Mouse (Mus musculus): ENCODE measurements around the gene Gm14305.
"Not testable (repeated sequence)": the region's sequence is repeated elsewhere in the genome, so short reads cannot be mapped to it uniquely, and the experiment has no call there.

The Gm14305 gene

DNA sequence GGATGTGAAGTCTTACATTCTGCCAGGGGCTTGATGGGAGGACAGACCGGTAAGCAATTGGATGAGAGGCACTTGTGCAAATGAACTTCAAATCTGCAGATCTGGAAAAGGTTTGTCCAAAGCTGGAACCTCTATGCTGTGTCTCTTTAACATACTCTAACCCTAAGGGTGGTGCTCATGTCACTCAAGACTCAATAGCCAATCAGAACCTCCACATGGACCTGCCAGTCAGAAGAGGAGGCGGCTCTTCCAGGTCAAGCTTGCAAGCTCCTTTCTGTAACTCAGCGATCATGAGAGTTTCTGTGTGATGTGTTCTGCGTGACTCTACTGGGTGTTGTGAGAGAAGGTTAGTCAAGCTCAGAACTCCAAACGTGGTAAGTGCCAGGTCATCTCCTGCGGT is at the start of gene Gm14305:
Gene Gm14305, plus strand, starts transcription at position 278 of the 400 bp plus-strand sequence.
- peak; percentile 10 to 47 for DNase-seq

DNA sequence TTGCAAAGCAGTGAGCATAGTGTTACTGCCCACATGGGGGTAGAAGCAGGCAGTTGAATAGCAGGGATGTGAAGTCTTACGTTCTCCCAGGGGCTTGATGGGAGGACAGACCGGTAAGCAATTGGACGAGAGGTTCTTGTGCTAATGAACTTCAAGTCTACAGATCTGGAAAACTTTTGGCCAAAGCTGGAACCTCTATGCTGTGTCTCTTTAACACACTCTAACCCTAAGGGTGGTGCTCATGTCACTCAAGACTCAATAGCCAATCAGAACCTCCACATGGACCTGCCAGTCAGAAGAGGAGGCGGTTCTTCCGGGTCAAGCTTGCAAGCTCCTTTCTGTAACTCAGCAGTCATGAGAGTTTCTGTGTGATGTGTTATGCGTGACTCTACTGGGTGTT is 37.9 kb upstream of the Gm14305 start, which contains the start of gene Zfp973:
Gene Zfp973, plus strand, starts transcription at position 301 of the 400 bp plus-strand sequence.
- not testable (repeated sequence) for DNase-seq
